Mouse (Mus musculus) MN1 (cell line): ENCODE measurements around the gene Pde4dip.

ENCODE experiments used
- DNase-seq: peaks from one replicate; pipeline ENCODE4 v3.0.0-alpha.2; 2016; ENCODE audit warnings: low spot score

Pde4dip gene

GRCm38 (mm10) chr3:97801178-97801699, 87.3 kb downstream of the Pde4dip start:
- DNase-seq, result no peak

- DNase-seq, result no peak
These were observed 87.8 kb downstream of the Pde4dip start for GRCm38 (mm10) chr3:97800657-97801056.

- DNase-seq, result no peak
These were observed 88.5 kb downstream of the Pde4dip start for GRCm38 (mm10) chr3:97800004-97800403.

- no peak for DNase-seq
These were observed 89.2 kb downstream of the Pde4dip start for GRCm38 (mm10) chr3:97799267-97799666.

- no peak for DNase-seq
These were observed 91.1 kb downstream of the Pde4dip start for GRCm38 (mm10) chr3:97797371-97797770.

GRCm38 (mm10) chr3:97793995-97794394, 94.5 kb downstream of the Pde4dip start:
- no peak for DNase-seq

- no peak for DNase-seq
These were observed 98.4 kb downstream of the Pde4dip start for GRCm38 (mm10) chr3:97790150-97790549.

GRCm38 (mm10) chr3:97789317-97789716, 99.2 kb downstream of the Pde4dip start:
- DNase-seq, result no peak

GRCm38 (mm10) chr3:97776195-97776594, 112.3 kb downstream of the Pde4dip start:
- DNase-seq, result no peak

GRCm38 (mm10) chr3:97775742-97776141, 112.8 kb downstream of the Pde4dip start:
- DNase-seq, result no peak

- DNase-seq, result no peak
These were observed 113.6 kb downstream of the Pde4dip start for GRCm38 (mm10) chr3:97774861-97775260.

- peak; percentile 96 for DNase-seq
These were observed 120.4 kb downstream of the Pde4dip start for GRCm38 (mm10) chr3:97767771-97768762.

GRCm38 (mm10) chr3:97767041-97767770, 121.3 kb downstream of the Pde4dip start:
- no peak for DNase-seq

GRCm38 (mm10) chr3:97766459-97766858, 122.0 kb downstream of the Pde4dip start:
- DNase-seq, result no peak

GRCm38 (mm10) chr3:97764152-97764551, 124.4 kb downstream of the Pde4dip start:
- no peak for DNase-seq

GRCm38 (mm10) chr3:97761951-97762350, 126.6 kb downstream of the Pde4dip start:
- no peak for DNase-seq

- DNase-seq, result no peak
These were observed 127.3 kb downstream of the Pde4dip start for GRCm38 (mm10) chr3:97761168-97761567.

- DNase-seq, result no peak
These were observed 128.7 kb downstream of the Pde4dip start for GRCm38 (mm10) chr3:97759846-97760245.

- no peak for DNase-seq
These were observed 131.0 kb downstream of the Pde4dip start for GRCm38 (mm10) chr3:97757501-97757900.

GRCm38 (mm10) chr3:97756283-97757074, 132.0 kb downstream of the Pde4dip start:
- no peak for DNase-seq

GRCm38 (mm10) chr3:97755411-97755810, 133.1 kb downstream of the Pde4dip start:
- DNase-seq, result no peak

GRCm38 (mm10) chr3:97752901-97753300, 135.6 kb downstream of the Pde4dip start:
- no peak for DNase-seq
